Mouse (Mus musculus) heart, adult 2 months (tissue): ENCODE data around the gene Zfp622. TPM values are rescaled to one million over a fixed set of nuclear protein-coding genes. Genes with fewer than 3 reads are reported as not detected.

ENCODE experiments used
- DNase-seq, 2 experiments: peaks; one replicate each; pipeline ENCODE4 v3.0.0; 2021
- H3K27ac ChIP-seq: fragments of 200-600 bp; 2 replicates; pipeline ENCODE4 v1.8.1; 2022
- H3K27me3 ChIP-seq: fragments of 200-500 bp; 2 replicates; pipeline ENCODE4 v1.6.1; 2012; ENCODE audit warnings: mild to moderate bottlenecking, low read length, inconsistent platforms, mixed read lengths; ENCODE audit not compliant: control insufficient read depth, insufficient read depth
- H3K36me3 ChIP-seq: fragments of 200-500 bp; 2 replicates; pipeline ENCODE4 v1.6.1; 2012; ENCODE audit warnings: low read length, inconsistent platforms; ENCODE audit not compliant: control insufficient read depth, insufficient read depth
- H3K4me1 ChIP-seq: fragments of 200-500 bp; 2 replicates; pipeline ENCODE4 v1.6.1; 2011; ENCODE audit warnings: low read length; ENCODE audit not compliant: control insufficient read depth, insufficient read depth
- H3K4me3 ChIP-seq: fragments of 200-600 bp; 2 replicates; pipeline ENCODE4 v1.8.1; 2022
- H3K79me2 ChIP-seq: fragments of 200-500 bp; replicated peaks from 2 replicates; pipeline ENCODE4 v1.6.1; 2012; ENCODE audit warnings: mild to moderate bottlenecking, inconsistent platforms, low read length, moderate library complexity, mixed read lengths; ENCODE audit not compliant: control insufficient read depth, insufficient read depth
- H3K9ac ChIP-seq: fragments of 200-500 bp; 2 replicates; pipeline ENCODE4 v1.6.1; 2012; ENCODE audit warnings: low read depth, mild to moderate bottlenecking, control low read depth, inconsistent platforms, low read length, mixed read lengths
- CTCF ChIP-seq: fragments of 200-600 bp; IDR thresholded peaks from 2 replicates; pipeline ENCODE4 v1.8.1; 2022; ENCODE audit warnings: antibody characterized with exemption, mild to moderate bottlenecking, moderate library complexity
- EP300 ChIP-seq: fragments of 200-500 bp; IDR thresholded peaks from 2 replicates; pipeline ENCODE4 v1.6.1; 2011; ENCODE audit warnings: low read depth, low read length, control low read depth; ENCODE audit not compliant: insufficient read depth
- POLR2A ChIP-seq: fragments of 200-500 bp; IDR thresholded peaks from 2 replicates; pipeline ENCODE4 v1.6.1; 2011; ENCODE audit warnings: mild to moderate bottlenecking, low read depth, low read length, control low read depth; ENCODE audit not compliant: insufficient read depth
- WGBS: fragments of 180-500 bp; shearing (Covaris S2); methylation state at CpG from one replicate; pipeline ENCODE4 v1.1.7; 2018; 5-methylcytosine and 5-hydroxymethylcytosine counted together
- intact Hi-C: fragments of 180-260 bp; cut with DNase I; formaldehyde crosslinking; loops from one replicate; pipeline ENCODE4 v1.15.1; 2025
- microRNA-seq, 2 experiments: library from miRNA; unstranded; fragments of <30 nt; microRNA quantifications; one replicate each; pipeline ENCODE4 v1.2.0; 2021
- polyA plus RNA-seq: library from polyadenylated mRNA; depleted of rRNA; stranded (reverse); fragments of >200 nt; gene quantifications from 2 replicates; pipeline ENCODE4 v1.2.3, GENCODE M21; 2012; rRNA removed
- total RNA-seq, 2 experiments: library from RNA; stranded (reverse); gene quantifications; 2 replicates each; pipeline ENCODE4 v1.2.3; 2021

Gene Zfp622
- total and polyA plus RNA-seq, 3 experiments, result 8.3 to 25.4 (median 22.5) TPM

DNA sequence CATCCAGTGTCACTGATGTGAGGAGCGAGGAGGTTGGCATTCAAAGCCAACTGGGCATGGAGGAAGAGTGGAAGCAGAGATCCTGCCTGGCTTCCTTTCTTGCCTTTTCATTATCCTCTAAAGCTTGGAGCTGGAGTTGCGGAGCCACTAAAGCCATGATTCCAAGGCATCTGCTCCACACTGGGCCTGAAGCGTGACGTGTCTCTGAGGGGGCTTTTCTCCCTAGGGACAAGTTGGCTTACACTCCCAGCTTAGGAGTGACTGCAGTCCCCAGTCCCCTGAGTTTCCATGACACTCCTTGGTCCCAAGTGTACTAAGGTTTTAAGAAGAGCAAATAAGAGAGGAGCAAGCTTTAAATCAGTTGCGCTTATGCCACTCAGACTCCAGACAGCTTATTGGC is 38.5 kb downstream of the Zfp622 start:
- Histone ChIP-seq H3K4me3 (no peak overlapping the region), H3K27ac (no peak overlapping the region), H3K27me3 (no peaks in the 10 kb centered on the region), H3K36me3 (no peaks in the 10 kb centered on the region), H3K9ac (no peak overlapping the region), H3K79me2 (no peaks in the 10 kb centered on the region), H3K4me1 (no peaks in the 10 kb centered on the region)
- WGBS, result 73% methylated on average over 5 of the region's 5 CpGs
- intact Hi-C loops, result no loop called here
- no peak for DNase-seq
- TF ChIP-seq CTCF (no peak), EP300 (no peak), POLR2A (no peak)

DNA sequence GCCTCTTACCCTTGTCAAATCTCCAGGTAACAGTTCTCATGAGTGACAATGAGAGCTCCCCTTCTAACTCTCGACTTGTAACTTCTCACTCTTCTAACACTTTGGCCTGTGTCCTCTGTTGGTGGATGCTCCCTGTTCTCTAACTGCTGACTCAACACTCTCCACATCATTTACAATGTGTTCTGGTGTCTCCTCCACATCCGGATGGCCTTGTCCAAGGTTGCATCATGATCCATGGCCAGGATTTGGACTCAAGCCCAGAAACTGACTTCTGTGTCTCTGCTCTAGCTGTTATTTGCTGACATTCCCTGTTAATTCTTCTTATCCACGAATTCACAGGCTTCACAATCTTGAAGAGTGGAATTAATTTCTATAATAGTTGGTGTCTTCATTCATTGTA is 47.5 kb downstream of the Zfp622 start:
- no peak overlapping the region for H3K27ac ChIP-seq
- H3K4me1 ChIP-seq, result no peaks in the 10 kb centered on the region
- no peak for DNase-seq
- no peaks in the 10 kb centered on the region for H3K36me3 ChIP-seq
- TF ChIP-seq EP300, result no peak
- TF ChIP-seq CTCF, result no peak
- no peak for TF ChIP-seq POLR2A
- no peaks in the 10 kb centered on the region for H3K27me3 ChIP-seq
- no peak overlapping the region for H3K9ac ChIP-seq
- no peak overlapping the region for H3K4me3 ChIP-seq
- WGBS, result 35% methylated on average over 3 of the region's 3 CpGs
- intact Hi-C loops, result no loop called here
- no peaks in the 10 kb centered on the region for H3K79me2 ChIP-seq

DNA sequence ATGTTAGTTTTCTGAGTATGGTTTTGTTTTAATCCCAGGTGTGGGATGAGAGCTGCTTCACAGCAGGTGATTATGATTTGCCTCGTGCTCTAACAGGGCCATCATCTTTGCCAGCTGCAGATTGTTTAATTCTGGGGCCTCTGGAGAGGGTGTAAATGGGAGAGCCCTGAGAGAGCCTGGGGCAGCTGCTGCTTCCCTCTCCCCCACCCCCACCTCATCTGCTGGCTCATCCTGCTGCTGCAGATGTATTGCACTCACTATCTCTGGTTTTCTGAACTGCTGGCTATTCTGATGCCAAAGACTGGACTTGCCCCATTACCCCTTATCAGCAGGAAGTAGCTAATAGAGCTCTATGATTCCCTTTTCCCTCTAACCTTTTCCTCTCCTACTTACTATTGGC is 56.4 kb downstream of the Zfp622 start:
- Histone ChIP-seq H3K79me2 (no peaks in the 10 kb centered on the region), H3K4me1 (no peaks in the 10 kb centered on the region), H3K4me3 (no peak overlapping the region), H3K36me3 (no peaks in the 10 kb centered on the region), H3K9ac (no peak overlapping the region), H3K27me3 (no peaks in the 10 kb centered on the region), H3K27ac (no peak overlapping the region)
- intact Hi-C loops, result no loop called here
- WGBS, result 29% methylated on average over 1 of the region's 1 CpGs
- DNase-seq, result no peak
- no peak for TF ChIP-seq EP300
- TF ChIP-seq CTCF, result no peak

DNA sequence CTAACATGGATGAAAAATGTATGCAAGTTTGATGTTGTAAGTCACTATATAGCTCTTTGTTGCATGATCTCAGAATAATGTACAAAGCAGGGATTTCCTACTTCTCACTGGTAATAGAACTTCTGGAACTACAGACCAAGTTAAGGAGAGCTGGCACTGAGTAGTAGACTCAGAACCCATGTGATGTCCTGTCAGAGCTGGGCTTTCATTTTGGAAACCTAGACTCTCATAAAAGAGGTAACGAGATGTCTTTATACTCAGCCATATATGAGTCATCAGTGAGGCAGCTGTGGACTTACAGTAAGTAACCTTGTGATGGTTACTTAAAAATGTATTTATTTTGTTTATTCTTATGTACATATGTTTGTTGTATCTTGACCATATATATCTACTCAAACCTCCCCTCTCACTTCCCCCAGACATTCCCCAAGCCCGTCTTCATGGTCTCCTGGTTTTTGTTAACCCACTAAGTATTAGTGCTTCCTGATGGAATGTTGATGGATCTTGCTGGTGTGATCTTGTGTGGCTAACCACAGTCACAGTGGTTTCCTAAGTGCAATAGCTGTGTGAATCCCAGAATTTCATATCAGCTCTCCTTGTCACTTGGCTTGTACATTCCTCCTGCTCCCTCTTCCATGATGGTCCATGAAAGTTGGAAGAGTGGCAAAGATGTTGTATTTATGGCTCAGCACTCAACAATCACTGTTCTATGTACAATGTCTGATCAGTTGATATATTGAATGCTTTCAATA is 57.2 kb downstream of the Zfp622 start:
- DNase-seq, result no peak
- no peak for TF ChIP-seq POLR2A
- TF ChIP-seq EP300, result no peak
- no peak for TF ChIP-seq CTCF
- Histone ChIP-seq H3K36me3 (no peaks in the 10 kb centered on the region), H3K27ac (no peak overlapping the region), H3K27me3 (no peaks in the 10 kb centered on the region), H3K9ac (no peak overlapping the region), H3K4me3 (no peak overlapping the region), H3K4me1 (no peaks in the 10 kb centered on the region), H3K79me2 (no peaks in the 10 kb centered on the region)
- intact Hi-C loops, result no loop called here
- WGBS, result 68% methylated on average over 2 of the region's 2 CpGs

Small RNA genes lying within 50 kb of the gene (microRNA-seq; reads per million reads assigned to microRNA genes)
- gene Mir7212, result 2.2 to 2.7 reads per million in 2 experiments

Other genes starting within 250 kb of the Zfp622 start
- gene Retreg1, start 141.2 kb upstream of the Zfp622 start, total RNA-seq, result 100 to 1,000 TPM; 248 to 328 TPM
- gene Retreg1, start 141.2 kb upstream of the Zfp622 start, polyA plus RNA-seq, result 41.0 and 59.1 TPM in 2 replicates